Mouse (Mus musculus): ENCODE data around the gene Cldn1.

- no peak for TF ChIP-seq CTCF (IDR thresholded peaks at IDR 0.05; ENCODE audit: control insufficient read depth, insufficient read depth, low read length)
- no peak for TF ChIP-seq POLR2A (IDR thresholded peaks at IDR 0.05; ENCODE audit: borderline replicate concordance, control insufficient read depth, low read depth, low read length)
Observed at GRCm38 (mm10) chr16:26309402-26309801, 62.2 kb downstream of the Cldn1 start.

Data from bone marrow, adult 2 months (tissue).